Comparison of ENCODE assay signal across 23 mouse cellular contexts in genomic region chr15:65478940-65479339, GRCm38 (mm10).
A peak's percentile ranks its signal among the peaks of the same experiment; 100 is the strongest.
DNase-seq lines count a peak whose midpoint lies in the region; ATAC-seq and TF ChIP-seq lines count a peak whose summit lies in the region.
"Had no signal": no experiment of that assay in that cellular context is flagged by ENCODE, and none has a peak within 500 bp of the region (broad histone marks: within the 10 kb centered on the region; RNA-seq: fewer than 3 reads in every experiment).

No protein-coding gene starts in this region.

- 15% methylated on average over 3 of the region's 3 CpGs for WGBS in forebrain, embryonic 16.5 days
- WGBS in kidney, adult 2 months: 65% methylated on average over 3 of the region's 3 CpGs

- H3K27ac ChIP-seq in left cerebral cortex, adult 2 months: no peak overlapping the region
- no peak overlapping the region for H3K27ac ChIP-seq in forebrain, embryonic 16.5 days (ENCODE audit: low read length)
- no peak overlapping the region for H3K27ac ChIP-seq in kidney, adult 2 months (ENCODE audit: insufficient read depth, low read depth, low read length)
- H3K27ac ChIP-seq: embryonic facial prominence, embryonic 15.5 days; heart, embryonic 15.5 days; hindbrain, embryonic 13.5 days; hindbrain, postnatal 0 days had no signal

- H3K4me1 ChIP-seq in forebrain, embryonic 16.5 days (replicated peaks; ENCODE audit: control insufficient read depth, insufficient read depth, low read length): 0 out of 2 replicates have a peak, but pooled peaks cover 3% of the 10 kb centered on the region
- H3K4me1 ChIP-seq in kidney, adult 2 months (ENCODE audit: control insufficient read depth, insufficient read depth, low read length): no peaks in the 10 kb centered on the region
- H3K4me1 ChIP-seq: embryonic facial prominence, embryonic 15.5 days; heart, embryonic 15.5 days; hindbrain, embryonic 13.5 days had no signal

- H3K27me3 ChIP-seq in forebrain, embryonic 16.5 days (replicated peaks; ENCODE audit: control insufficient read depth, insufficient read depth, low read length): no peaks in the 10 kb centered on the region
- H3K27me3 ChIP-seq in kidney, adult 2 months (replicated peaks; ENCODE audit: control insufficient read depth, insufficient read depth, low read length): no peaks in the 10 kb centered on the region
- H3K27me3 ChIP-seq: embryonic facial prominence, embryonic 15.5 days; heart, embryonic 15.5 days; hindbrain, embryonic 13.5 days had no signal

- no peaks in the 10 kb centered on the region for H3K36me3 ChIP-seq in forebrain, embryonic 16.5 days (ENCODE audit: control insufficient read depth, insufficient read depth)
- H3K36me3 ChIP-seq in kidney, adult 2 months (ENCODE audit: control insufficient read depth, insufficient read depth, low read length): no peaks in the 10 kb centered on the region
- H3K36me3 ChIP-seq: embryonic facial prominence, embryonic 15.5 days; heart, embryonic 15.5 days; hindbrain, embryonic 13.5 days had no signal

- TF ChIP-seq CTCF in left cerebral cortex, adult 2 months (IDR thresholded peaks at IDR 0.05): no peak
- TF ChIP-seq CTCF in brain, embryonic 14.5 days (IDR thresholded peaks at IDR 0.05; ENCODE audit: borderline replicate concordance, extremely low read depth, insufficient read depth, insufficient read length): no peak
- TF ChIP-seq CTCF in kidney, adult 2 months (conservative IDR thresholded peaks at IDR 0.05; ENCODE audit: insufficient read depth, insufficient read length, low read depth, low read length): no peak

- DNase-seq in frontal cortex, postnatal 14 days (ENCODE audit: low spot score in 2 of 2): no peak
- peak; percentile 6 for DNase-seq in left cerebral cortex, postnatal 14 days (ENCODE audit: low spot score in 2 of 2)
- DNase-seq in left cerebral cortex, adult 2 months (ENCODE audit: extremely low spot score in 1 of 2, low spot score in 2 of 2): no peak
- peak; percentile 85 for DNase-seq in brain, embryonic 14.5 days (ENCODE audit: low read depth)
- DNase-seq in adrenal gland, postnatal 36 days: no peak
- no peak for DNase-seq in kidney, adult 2 months
- DNase-seq: adrenal gland, adult 2 months; adrenal gland, postnatal 25 days; cerebellum, adult 2 months; cerebellum, postnatal 10 days; embryo, embryonic 11 days; gastrocnemius, postnatal 10 days; heart, adult 18-20 months; heart, postnatal 14 days; kidney, adult 11 months had no signal

- no peak overlapping the region for H3K4me2 ChIP-seq in forebrain, embryonic 16.5 days (ENCODE audit: low read length)
- H3K4me2 ChIP-seq: embryonic facial prominence, embryonic 15.5 days; heart, embryonic 11.5 days; heart, embryonic 15.5 days; hindbrain, embryonic 13.5 days had no signal

- H3K9me3 ChIP-seq in forebrain, embryonic 16.5 days (ENCODE audit: control insufficient read depth, low read length): no peaks in the 10 kb centered on the region
- H3K9me3 ChIP-seq: embryonic facial prominence, embryonic 15.5 days; heart, embryonic 15.5 days; hindbrain, embryonic 13.5 days had no signal

- H3K9ac ChIP-seq in forebrain, embryonic 16.5 days (replicated peaks; ENCODE audit: low read depth, low read length): no peak overlapping the region
- H3K9ac ChIP-seq: embryonic facial prominence, embryonic 15.5 days; heart, embryonic 15.5 days; hindbrain, embryonic 13.5 days had no signal

- H3K4me3 ChIP-seq in left cerebral cortex, adult 2 months: no peak overlapping the region
- H3K4me3 ChIP-seq in forebrain, embryonic 16.5 days (replicated peaks; ENCODE audit: low read length): no peak overlapping the region
- H3K4me3 ChIP-seq in kidney, adult 2 months (ENCODE audit: insufficient read depth, low read depth, low read length): no peak overlapping the region
- H3K4me3 ChIP-seq: embryonic facial prominence, embryonic 15.5 days; erythroblast, embryonic 14.5 days; heart, embryonic 15.5 days; hindbrain, embryonic 13.5 days had no signal

- ATAC-seq in frontal cortex, adult (ENCODE audit: low TSS enrichment): peak; percentile 84
- peak; percentile 93 for ATAC-seq in forebrain, embryonic 16.5 days
- ATAC-seq: hindbrain, postnatal 0 days had no signal

- TF ChIP-seq POLR2A in brain, embryonic 14.5 days (IDR thresholded peaks at IDR 0.05; ENCODE audit: borderline replicate concordance, extremely low read depth, insufficient read depth, insufficient read length, poor library complexity, severe bottlenecking): no peak
- no peak for TF ChIP-seq POLR2A in kidney, adult 2 months (IDR thresholded peaks at IDR 0.05; ENCODE audit: low read depth, low read length)

- intact Hi-C loops in left cerebral cortex, postnatal 14 days (cut with DNase I): no loop called here
- intact Hi-C loops in left cerebral cortex, adult 2 months (cut with DNase I): no loop called here

Comparison
In these comparisons a context has a peak if more than half of its experiments do, and no peak if none do; other contexts are left out.
1. DNase-seq: peak in left cerebral cortex, postnatal 14 days (2 of 2) and brain, embryonic 14.5 days (single experiment); none in frontal cortex, postnatal 14 days (0 of 2), left cerebral cortex, adult 2 months (0 of 2), adrenal gland, postnatal 36 days (0 of 2) and kidney, adult 2 months (single experiment).